Mouse (Mus musculus): ENCODE measurements at regions not wholly inside any gene's neighbourhood (a gene's known extent, or its start where the extent isn't known, plus 50 kb on each side); places are given as distances from the start of the nearest gene placed in this dataset.

DNA sequence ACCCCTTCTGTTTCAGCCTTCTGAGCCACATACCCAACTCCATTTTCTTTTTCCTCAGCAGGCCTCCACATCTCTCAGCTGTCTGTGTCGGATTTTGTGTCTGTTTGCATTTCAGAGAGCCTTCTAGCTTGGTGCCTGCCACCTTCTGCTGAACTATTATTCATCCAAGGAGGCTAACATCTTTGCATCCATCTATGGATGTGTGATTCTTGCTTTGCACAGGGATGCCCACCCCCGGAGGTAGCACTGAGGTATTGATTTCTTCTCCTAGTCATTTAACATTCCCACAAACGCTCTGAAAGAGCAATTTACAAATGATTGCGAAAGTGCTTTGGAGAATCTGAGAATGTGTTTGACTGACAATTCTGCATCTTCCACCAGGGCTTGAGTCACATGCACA is 255.9 kb downstream of the Abcc12 start:
- no peak for TF ChIP-seq POLR2A (IDR thresholded peaks at IDR 0.05; ENCODE audit: borderline replicate concordance, control insufficient read depth, low read depth, low read length)
- no peak for TF ChIP-seq CTCF (IDR thresholded peaks at IDR 0.05; ENCODE audit: control insufficient read depth, insufficient read depth, low read length)
- WGBS = 74% methylated on average over 4 of the region's 4 CpGs
- no peak overlapping the region for H3K4me3 ChIP-seq (replicated peaks; ENCODE audit: control insufficient read depth, low read depth, low read length)
- no peak overlapping the region for H3K27ac ChIP-seq (ENCODE audit: control insufficient read depth, insufficient read depth, low read depth, low read length, poor library complexity)
- H3K4me1 ChIP-seq (ENCODE audit: control insufficient read depth, insufficient read depth, low read length) = no peaks in the 10 kb centered on the region

DNA sequence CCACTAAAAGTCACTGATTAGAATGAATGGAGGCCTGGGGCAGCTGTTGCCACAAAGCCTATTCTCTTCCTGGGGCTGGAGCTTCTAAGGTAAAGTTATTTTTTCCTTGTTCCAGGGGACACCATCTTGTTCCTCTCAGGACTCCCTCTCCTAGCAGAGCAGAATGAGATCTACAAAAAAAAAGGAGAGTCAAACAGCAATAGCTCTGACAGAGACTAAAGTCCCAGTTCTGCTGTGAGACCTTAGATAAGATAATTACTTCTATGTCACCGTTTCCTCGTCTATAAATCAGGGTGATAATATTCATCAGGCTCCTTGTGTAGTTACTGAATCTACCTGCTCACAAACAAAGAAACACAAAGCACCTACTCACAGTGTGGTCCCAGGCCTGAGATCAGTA is 256.7 kb downstream of the Abcc12 start:
- no peak for TF ChIP-seq POLR2A (IDR thresholded peaks at IDR 0.05; ENCODE audit: borderline replicate concordance, control insufficient read depth, low read depth, low read length)
- TF ChIP-seq CTCF (IDR thresholded peaks at IDR 0.05; ENCODE audit: control insufficient read depth, insufficient read depth, low read length) = no peak
- WGBS = 73% methylated on average over 2 of the region's 2 CpGs
- Histone ChIP-seq H3K4me3 (replicated peaks; ENCODE audit: control insufficient read depth, low read depth, low read length) (no peak overlapping the region), H3K4me1 (ENCODE audit: control insufficient read depth, insufficient read depth, low read length) (no peaks in the 10 kb centered on the region), H3K27ac (ENCODE audit: control insufficient read depth, insufficient read depth, low read depth, low read length, poor library complexity) (no peak overlapping the region)

DNA sequence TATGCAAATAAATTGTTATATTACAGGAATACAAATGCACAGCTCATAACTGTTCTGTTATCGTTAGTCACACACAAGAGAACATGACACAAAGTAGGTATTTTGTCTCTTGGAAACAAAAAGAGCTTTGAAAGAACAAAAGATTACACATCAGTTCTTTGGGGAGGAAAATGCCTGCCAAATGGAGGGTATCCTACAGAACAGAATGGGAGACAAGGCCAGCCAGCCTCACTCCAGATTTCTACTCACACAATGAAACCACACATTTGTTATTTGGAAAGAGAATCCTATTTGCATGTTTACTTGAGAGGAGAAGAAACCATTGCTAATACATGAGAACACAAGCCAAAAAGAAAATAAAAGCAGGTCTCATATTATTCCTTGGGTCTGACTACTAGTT is 258.0 kb downstream of the Abcc12 start:
- H3K4me1 ChIP-seq (ENCODE audit: control insufficient read depth, insufficient read depth, low read length) = no peaks in the 10 kb centered on the region
- WGBS = 83% methylated on average over 1 of the region's 1 CpGs
- no peak overlapping the region for H3K4me3 ChIP-seq (replicated peaks; ENCODE audit: control insufficient read depth, low read depth, low read length)
- no peak overlapping the region for H3K27ac ChIP-seq (ENCODE audit: control insufficient read depth, insufficient read depth, low read depth, low read length, poor library complexity)
- TF ChIP-seq CTCF (IDR thresholded peaks at IDR 0.05; ENCODE audit: control insufficient read depth, insufficient read depth, low read length) = no peak
- no peak for TF ChIP-seq POLR2A (IDR thresholded peaks at IDR 0.05; ENCODE audit: borderline replicate concordance, control insufficient read depth, low read depth, low read length)

DNA sequence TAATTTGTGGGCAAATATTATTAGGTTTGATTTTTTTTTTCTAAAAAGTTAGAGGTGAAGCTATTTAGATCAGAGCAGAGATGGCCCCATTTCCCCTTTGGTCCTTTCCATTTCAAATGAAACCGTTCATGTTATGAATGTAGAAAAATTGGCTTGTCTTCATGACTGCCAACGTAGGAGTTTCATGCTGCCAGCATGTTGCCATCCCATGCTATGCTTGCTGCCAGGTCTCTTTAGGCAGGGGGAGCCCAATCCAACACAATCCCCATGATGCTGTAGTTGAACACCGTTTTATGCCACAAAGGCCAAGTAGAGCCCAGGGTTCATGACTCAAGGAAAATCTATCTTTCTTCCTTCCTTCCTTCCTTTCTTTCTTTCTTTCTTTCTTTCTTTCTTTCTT is 259.5 kb downstream of the Abcc12 start:
- Histone ChIP-seq H3K4me1 (ENCODE audit: control insufficient read depth, insufficient read depth, low read length) (no peaks in the 10 kb centered on the region), H3K4me3 (replicated peaks; ENCODE audit: control insufficient read depth, low read depth, low read length) (no peak overlapping the region), H3K27ac (ENCODE audit: control insufficient read depth, insufficient read depth, low read depth, low read length, poor library complexity) (no peak overlapping the region)
- no peak for TF ChIP-seq CTCF (IDR thresholded peaks at IDR 0.05; ENCODE audit: control insufficient read depth, insufficient read depth, low read length)
- no peak for TF ChIP-seq POLR2A (IDR thresholded peaks at IDR 0.05; ENCODE audit: borderline replicate concordance, control insufficient read depth, low read depth, low read length)
- WGBS = 75% methylated on average over 3 of the region's 3 CpGs

DNA sequence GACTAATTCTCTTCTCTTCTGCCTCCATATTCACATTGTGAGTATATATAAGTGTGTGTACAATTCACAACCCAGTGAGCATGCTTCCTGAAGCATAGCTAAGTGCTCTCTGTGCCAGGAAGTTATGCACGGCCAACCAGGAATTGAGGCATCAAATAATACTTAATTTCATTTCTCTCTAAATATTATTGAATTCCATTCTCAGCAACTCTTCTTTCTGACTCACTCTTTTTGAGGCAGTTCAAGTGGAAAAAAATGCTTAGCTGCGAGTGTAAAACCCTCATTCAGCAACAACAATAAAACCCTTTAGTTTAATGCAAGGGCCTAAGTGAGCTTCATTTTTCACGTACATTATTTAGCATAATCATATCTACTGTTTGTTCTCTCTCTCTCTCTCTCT is 262.0 kb downstream of the Abcc12 start:
- H3K4me1 ChIP-seq (ENCODE audit: control insufficient read depth, insufficient read depth, low read length) = no peaks in the 10 kb centered on the region; the same call in 1 of the 2 replicates
- H3K27ac ChIP-seq (ENCODE audit: control insufficient read depth, insufficient read depth, low read depth, low read length, poor library complexity) = no peak overlapping the region
- no peak overlapping the region for H3K4me3 ChIP-seq (replicated peaks; ENCODE audit: control insufficient read depth, low read depth, low read length)
- WGBS = 65% methylated on average over 3 of the region's 3 CpGs
- TF ChIP-seq CTCF (IDR thresholded peaks at IDR 0.05; ENCODE audit: control insufficient read depth, insufficient read depth, low read length) = no peak
- TF ChIP-seq POLR2A (IDR thresholded peaks at IDR 0.05; ENCODE audit: borderline replicate concordance, control insufficient read depth, low read depth, low read length) = no peak

DNA sequence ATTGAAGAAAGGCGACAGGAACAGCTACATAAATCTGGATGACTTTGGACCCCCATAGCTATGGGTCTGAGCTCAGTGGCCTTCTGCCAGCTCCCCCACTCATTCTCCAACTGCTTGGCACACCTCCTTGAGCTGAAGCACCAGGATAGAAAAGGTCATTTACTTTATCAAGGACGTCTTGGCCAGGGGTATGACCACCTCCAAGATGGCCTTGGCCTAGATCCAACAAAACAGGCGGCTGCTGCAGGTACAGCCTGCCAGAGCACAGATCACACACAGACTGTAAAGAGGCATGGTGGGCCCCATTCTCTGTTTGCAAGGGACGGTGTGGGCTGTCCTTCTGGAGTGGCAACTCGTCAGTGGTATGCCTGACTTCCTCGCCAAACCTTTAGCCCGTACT is 264.2 kb downstream of the Abcc12 start:
- Histone ChIP-seq H3K27ac (ENCODE audit: control insufficient read depth, insufficient read depth, low read depth, low read length, poor library complexity) (no peak overlapping the region), H3K4me1 (ENCODE audit: control insufficient read depth, insufficient read depth, low read length) (no peaks in the 10 kb centered on the region; the same call in 1 of the 2 replicates), H3K4me3 (replicated peaks; ENCODE audit: control insufficient read depth, low read depth, low read length) (no peak overlapping the region)
- 81% methylated on average over 7 of the region's 7 CpGs for WGBS
- TF ChIP-seq CTCF (IDR thresholded peaks at IDR 0.05; ENCODE audit: control insufficient read depth, insufficient read depth, low read length) (no peak), POLR2A (IDR thresholded peaks at IDR 0.05; ENCODE audit: borderline replicate concordance, control insufficient read depth, low read depth, low read length) (no peak)

DNA sequence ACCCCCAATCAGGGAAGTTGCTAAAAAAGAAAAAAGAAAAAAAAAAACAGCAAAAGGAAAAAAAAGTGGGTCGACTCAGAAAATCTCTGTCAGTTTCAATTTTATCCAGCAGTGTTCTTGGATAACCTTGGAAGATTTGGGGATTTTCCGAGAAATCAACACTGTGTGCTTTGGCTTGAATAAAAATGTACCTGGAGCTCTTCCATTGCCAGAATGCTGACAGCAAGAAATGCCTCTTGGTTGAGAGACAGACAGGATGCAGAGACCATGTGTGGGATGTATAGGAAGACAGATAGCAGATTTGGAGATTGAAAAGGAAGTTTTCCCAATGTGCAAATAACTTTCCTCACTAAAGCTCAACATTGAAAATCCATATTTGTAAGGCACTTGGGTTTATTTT is 271.0 kb downstream of the Abcc12 start:
- TF ChIP-seq POLR2A (IDR thresholded peaks at IDR 0.05; ENCODE audit: borderline replicate concordance, control insufficient read depth, low read depth, low read length) = no peak
- TF ChIP-seq CTCF (IDR thresholded peaks at IDR 0.05; ENCODE audit: control insufficient read depth, insufficient read depth, low read length) = no peak
- no peak overlapping the region for H3K27ac ChIP-seq (ENCODE audit: control insufficient read depth, insufficient read depth, low read depth, low read length, poor library complexity)
- H3K4me1 ChIP-seq (ENCODE audit: control insufficient read depth, insufficient read depth, low read length) = no peaks in the 10 kb centered on the region
- 62% methylated on average over 2 of the region's 2 CpGs for WGBS
- H3K4me3 ChIP-seq (replicated peaks; ENCODE audit: control insufficient read depth, low read depth, low read length) = no peak overlapping the region

DNA sequence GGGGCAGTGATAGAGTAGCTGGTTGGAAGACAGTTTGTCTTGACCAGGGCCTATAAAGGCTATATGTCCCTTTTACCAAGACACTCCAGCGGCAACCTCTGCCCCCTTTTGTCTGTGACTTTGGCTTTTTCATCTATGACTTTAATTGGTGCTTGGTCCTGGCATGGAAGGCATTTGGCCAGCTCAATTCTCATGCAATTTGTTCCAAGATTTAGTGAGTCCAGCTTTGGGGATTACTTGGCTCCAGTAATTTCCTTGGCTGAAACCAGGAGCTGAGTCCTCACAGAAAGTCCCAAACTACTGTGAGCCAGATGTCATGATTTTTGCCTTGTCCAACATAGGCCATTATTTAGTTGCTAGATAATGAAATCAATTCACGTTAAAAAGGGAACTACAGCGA is 273.1 kb downstream of the Abcc12 start:
- no peak overlapping the region for H3K4me3 ChIP-seq (replicated peaks; ENCODE audit: control insufficient read depth, low read depth, low read length)
- no peaks in the 10 kb centered on the region for H3K4me1 ChIP-seq (ENCODE audit: control insufficient read depth, insufficient read depth, low read length)
- WGBS = 81% methylated on average over 3 of the region's 3 CpGs
- TF ChIP-seq CTCF (IDR thresholded peaks at IDR 0.05; ENCODE audit: control insufficient read depth, insufficient read depth, low read length) (no peak), POLR2A (IDR thresholded peaks at IDR 0.05; ENCODE audit: borderline replicate concordance, control insufficient read depth, low read depth, low read length) (no peak)
- no peak overlapping the region for H3K27ac ChIP-seq (ENCODE audit: control insufficient read depth, insufficient read depth, low read depth, low read length, poor library complexity)

DNA sequence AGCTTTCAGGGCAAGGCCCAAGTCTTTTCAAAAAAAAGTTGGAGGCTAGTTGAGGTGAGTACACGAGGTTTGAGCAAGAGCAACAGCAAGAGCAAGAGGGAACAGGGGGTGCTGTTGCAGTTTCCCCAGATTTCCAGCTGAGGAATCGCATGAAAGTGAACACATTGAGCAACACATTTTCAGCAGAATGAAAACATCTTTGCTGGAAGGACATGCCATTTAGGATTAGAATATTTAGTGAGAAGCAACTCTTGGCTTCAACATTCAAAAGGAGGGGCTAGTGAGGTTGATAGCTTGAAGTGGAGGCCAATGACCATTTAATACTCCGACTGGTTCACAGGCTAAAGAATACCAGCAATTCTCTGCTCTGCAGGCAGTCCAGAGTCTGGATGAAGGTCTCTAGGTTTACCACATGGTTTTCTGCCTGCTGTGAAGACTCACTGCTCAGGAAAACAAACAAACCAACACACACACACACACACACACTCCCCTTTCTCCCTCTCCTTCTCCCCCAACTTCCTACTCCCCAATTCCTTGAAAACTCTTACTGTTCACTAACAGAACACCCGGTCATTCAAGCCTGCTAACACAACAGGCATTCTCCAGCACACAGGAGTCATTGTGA is 278.5 kb downstream of the Abcc12 start:
- TF ChIP-seq POLR2A (IDR thresholded peaks at IDR 0.05; ENCODE audit: borderline replicate concordance, control insufficient read depth, low read depth, low read length) (no peak), CTCF (IDR thresholded peaks at IDR 0.05; ENCODE audit: control insufficient read depth, insufficient read depth, low read length) (no peak)
- WGBS = 59% methylated on average over 4 of the region's 4 CpGs
- Histone ChIP-seq H3K4me1 (ENCODE audit: control insufficient read depth, insufficient read depth, low read length) (no peaks in the 10 kb centered on the region), H3K27ac (ENCODE audit: control insufficient read depth, insufficient read depth, low read depth, low read length, poor library complexity) (no peak overlapping the region), H3K4me3 (replicated peaks; ENCODE audit: control insufficient read depth, low read depth, low read length) (no peak overlapping the region)

All from bone marrow, adult 2 months (tissue).